Mouse (Mus musculus): ENCODE measurements around the gene Atp4b. TPM values are rescaled to one million over a fixed set of nuclear protein-coding genes. Genes with fewer than 3 reads are reported as not detected.
A peak's percentile ranks its signal among the peaks of the same experiment; 100 is the strongest.

The Atp4b gene
- total RNA-seq (2021) = not detected

DNA sequence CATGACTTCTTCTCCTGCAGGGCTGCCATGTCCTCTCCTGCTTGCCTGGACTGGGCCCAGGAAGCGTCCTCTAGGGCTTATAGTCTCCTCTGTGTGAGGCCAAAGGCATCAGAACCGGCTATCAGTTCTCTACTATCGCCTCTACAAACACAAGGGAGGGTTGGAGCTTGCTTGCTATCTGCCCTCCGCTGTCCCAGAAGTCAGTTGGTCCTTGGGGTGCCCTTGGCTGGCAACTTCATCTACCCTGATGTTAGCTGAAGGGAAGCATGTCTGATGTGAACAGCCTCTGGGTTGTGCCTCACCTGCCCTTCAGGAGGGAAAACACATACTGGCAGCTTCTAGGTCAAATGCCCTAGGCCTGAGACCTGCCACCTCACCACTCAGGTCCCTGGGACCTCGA lies at the start of gene Atp4b:
TSS of gene Atp4b (minus strand) at position 101 of the 400 bp plus-strand sequence.
- DNase-seq = no peak

DNA sequence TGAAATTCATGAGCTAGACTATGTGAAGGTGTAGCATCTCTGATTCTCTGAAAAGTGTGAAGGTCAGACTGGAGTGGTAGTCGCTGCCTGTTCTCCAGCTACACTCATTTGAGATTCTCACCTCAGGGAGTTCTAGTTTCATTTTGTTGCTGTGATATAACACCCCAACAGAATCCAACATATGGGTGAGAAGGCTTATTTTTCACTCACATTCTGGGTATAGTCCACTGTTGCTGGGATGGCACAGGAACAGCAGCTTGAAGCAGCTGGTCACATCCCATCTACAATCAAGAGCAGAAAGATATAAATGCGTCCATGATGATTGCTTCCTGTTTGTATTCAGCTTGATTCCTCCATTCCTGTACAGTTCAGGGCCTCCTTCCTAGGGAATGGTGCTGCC lies 45.5 kb upstream of the Atp4b start:
- DNase-seq = no peak

DNA sequence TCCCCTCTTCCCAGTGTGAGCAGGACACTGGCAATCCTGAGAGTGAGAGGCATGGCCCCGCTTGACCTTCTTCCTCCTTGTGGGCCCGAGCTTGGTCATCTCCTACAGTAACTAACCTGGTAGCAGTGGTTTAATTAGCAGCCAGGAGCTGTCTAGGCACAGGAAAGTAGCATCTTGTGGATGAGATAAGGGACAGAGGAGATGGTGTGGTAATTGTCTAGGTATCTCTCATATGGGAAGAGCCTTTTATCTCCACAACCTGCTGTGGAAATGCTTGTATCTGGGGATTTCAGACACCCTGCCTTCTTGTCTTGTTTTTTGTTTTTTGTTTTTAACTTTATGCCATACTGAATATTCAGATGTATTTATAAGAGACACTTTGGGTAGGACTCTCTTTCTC lies 40.9 kb upstream of the Atp4b start:
- no peak for DNase-seq

DNA sequence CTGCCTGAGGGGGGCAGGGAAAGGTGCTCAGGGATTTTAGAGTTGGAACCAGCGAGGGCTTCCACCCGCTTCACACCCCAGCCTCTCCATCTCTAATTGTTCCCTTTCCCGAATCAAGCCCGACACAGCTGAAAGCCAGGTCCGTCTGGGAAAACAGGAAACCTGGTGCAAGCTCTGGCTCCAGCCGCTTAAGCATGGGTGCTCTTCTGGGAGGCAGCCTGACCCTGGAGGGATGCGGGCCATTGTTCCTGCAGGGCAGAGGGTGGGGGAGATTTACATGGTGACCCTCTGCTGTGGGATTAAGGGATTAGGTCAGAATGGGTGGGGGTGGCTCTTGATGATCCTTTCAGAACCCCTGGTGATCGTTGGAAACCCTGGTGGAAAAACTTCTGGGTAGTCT lies 39.4 kb upstream of the Atp4b start:
- peak; percentile 36 for DNase-seq

DNA sequence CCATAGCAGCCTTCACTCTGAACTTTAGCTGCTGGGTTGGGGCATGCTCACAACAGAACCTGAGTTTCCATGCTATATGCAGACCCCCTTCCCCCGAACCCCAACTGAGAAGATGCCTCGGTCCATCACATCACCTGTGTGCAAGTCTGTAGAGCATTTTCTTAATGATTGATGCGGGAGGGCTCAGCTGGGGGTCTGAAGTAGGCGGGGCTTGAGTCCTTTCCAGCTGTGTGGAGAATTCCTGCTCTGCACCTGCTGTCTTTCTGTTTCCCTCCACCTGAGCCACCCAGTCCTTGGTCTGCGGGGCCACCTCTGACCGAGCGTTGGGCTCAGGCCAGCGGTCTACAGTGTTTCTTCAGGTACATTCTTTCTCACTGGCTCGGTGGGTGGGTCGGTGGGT lies 38.3 kb upstream of the Atp4b start, which contains the start of gene Tmem255b:
TSS of gene Tmem255b (plus strand) at position 301 of the 400 bp plus-strand sequence.
- DNase-seq = no peak

DNA sequence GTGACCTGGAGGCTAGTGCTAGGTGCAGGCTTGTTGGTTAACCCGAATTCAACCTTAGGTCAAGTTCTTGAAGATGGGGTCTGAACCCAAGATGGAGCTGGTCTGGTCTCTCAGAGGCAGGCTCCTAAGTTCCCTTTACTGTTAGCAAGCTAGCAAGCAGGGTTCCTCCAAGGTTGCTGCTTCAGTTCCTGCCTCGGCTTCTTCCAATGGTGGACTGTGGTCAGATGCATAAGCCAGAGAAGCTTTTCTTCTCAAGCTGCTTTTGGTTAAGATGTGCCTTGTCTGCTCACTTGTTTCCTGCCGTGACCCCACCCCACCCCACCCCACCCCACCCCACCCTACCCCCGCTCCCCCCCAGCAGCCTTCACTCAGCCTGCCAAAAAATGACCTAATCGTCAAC lies 36.5 kb upstream of the Atp4b start:
- DNase-seq = no peak

DNA sequence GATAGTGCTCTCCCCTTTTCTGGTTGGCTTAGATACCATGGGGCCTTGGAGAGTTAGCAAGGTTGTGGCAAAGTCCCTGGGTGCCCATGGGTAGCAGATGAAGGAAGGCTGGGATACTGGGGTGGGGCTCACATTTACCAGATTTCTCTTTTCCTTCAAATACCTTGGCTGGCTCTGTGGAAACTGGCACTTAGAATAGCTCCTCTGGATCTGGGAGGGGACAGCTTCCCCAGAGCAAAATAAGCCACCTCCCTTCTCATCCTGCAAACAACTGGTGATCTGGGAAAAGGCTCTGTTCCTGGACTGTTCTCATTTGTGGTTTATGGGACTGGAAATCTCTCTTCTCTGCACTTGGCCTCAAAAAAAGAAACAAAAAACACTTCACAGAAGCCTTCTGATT lies 34.2 kb upstream of the Atp4b start:
- DNase-seq = no peak

DNA sequence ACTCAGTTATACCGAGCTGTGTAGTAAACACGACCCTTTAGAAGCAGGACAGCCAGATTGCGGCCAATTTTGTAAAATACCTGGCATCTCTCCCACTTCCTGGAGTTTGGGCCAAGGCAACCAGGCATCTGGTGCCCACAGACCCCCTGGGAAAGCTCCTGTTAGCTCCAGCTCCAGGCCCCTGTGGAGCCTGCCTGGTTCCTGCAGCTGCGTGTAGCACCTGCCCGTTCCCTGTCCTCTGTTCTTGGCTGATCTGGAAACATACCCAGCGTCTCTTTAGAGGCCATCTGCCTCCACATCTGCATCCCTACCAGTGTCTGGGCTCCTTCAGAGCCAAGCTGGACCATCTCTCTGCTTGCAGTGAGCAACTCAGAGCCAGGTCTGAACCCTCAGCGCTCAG lies 33.8 kb upstream of the Atp4b start:
- no peak for DNase-seq

DNA sequence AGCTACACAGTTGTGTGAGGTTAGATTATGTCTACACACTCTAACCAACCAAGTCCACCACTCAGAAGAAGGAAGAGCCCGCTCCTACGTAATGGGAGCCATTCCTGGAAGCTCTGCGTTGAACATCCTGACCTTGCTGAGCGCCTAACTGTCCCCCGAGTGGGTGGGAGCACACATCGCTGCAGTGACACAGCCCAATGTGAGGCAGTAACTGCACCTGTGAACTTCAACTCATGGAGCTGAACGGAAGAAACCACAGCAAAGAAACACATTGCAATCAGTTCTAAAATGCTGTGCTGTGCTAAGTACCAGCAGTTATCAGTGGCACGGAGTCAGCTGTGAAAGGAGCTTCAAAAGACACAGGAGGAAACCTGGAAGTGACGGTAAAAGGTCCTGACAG lies 31.5 kb upstream of the Atp4b start:
- no peak for DNase-seq

DNA sequence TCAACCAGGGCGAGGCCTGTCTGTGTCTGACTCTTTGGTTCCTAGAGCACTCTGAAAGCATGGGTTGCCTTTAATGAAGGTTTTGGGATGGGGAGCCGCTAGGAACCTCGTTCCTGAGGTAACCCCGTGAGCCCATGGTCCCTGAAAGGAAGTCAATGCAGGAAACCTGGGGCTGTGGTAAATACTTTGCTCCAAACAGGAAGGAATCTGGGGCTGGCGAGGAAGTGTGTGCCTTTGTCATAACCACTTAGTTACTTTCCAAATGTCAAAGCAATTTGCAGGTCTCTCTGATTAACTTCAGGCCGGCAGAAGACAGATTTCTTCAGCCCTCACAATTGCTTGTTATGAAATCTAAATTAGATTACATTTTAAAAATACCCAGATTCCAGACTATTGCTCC lies 30.7 kb upstream of the Atp4b start:
- peak; percentile 21 for DNase-seq

DNA sequence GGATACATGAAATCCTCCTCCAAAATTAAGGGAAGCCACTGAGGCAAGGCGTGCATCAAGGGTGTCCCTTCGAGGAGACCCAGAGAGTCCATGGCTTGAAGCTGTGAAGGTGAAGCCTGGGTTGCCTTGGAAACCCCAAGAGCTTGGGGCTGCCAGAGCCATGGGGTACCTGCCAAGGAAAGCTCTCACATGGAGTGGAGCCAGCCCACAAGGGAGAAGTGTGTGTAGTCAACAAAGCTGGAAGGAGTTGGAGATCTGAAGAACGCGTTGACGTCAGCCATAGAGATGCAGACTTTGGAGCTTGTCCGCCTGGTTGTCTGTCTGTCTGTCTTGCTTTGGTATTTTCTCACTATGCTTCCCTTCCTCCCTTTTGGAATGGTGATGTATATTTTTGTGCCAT lies 24.3 kb upstream of the Atp4b start:
- DNase-seq = no peak

DNA sequence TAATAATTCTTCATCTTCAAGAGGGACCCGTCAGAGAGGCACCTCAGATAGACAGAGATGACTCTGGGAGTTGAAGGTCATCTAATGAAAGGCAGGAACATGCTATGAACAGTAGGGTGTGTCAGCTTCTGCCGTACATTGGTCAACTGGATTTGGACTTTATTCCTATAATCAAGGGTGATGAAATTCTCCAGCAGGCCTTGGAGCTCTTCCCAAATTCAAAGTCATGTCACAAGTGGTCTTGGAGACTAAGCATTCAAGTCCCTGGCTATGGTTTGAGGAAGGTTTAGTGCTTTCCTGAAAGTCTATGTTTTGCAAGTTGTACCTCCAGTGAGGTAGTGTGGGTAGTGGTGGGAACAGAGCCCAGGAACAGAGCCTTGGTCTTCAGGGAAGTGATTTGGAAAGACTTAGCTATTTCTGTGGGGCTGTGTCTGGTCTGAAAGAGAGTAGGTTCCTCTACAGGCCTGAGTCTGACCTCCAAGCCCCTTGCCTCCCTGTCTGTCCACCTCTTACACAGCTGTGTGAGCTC lies 22.6 kb upstream of the Atp4b start:
- no peak for DNase-seq

DNA sequence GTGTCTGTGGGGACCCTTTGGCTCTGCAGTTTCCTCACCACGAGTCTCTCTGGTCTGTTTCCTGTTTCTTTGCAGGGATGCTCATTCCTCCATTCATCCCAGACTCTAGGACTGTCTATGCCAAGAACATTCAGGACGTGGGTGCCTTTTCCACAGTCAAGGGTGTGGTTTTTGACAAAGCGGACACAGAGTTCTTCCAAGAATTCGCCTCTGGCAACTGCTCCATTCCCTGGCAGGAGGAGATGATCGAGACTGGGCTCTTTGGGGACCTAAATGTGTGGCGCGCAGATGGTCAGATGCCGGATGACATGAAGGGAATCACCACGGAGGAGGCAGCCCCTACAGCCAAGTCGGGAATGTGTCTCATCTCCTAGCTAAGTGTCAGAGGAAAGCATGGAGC lies 19.3 kb upstream of the Atp4b start:
- DNase-seq = no peak

DNA sequence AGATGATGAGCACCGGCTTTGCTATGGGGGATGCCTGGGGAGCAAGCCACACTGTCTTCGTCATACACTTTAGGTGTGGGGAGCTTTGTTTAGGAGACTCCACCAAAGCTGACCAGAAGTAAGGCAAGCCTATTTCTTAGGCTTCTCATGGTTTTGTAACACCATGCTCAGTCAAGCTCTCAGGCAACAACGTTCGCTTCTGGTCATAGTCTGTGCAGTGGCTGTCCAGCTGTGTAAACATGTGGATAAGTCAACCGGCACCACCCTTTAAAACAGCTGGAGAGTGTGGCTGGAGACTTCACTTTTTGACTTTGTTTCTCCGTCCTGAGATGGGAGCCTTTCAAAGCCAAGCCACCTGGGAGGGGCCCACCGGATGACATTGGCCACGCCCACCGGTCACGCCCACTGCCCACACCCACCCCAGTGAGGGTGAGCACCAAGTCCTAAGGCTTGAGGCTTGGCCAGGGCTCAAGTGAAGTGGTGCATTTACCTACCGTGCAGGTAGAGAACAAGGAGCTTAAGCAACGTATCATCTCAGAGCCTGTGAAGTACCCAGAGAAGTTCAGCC lies 17.3 kb upstream of the Atp4b start:
- DNase-seq = peak; percentile 30

DNA sequence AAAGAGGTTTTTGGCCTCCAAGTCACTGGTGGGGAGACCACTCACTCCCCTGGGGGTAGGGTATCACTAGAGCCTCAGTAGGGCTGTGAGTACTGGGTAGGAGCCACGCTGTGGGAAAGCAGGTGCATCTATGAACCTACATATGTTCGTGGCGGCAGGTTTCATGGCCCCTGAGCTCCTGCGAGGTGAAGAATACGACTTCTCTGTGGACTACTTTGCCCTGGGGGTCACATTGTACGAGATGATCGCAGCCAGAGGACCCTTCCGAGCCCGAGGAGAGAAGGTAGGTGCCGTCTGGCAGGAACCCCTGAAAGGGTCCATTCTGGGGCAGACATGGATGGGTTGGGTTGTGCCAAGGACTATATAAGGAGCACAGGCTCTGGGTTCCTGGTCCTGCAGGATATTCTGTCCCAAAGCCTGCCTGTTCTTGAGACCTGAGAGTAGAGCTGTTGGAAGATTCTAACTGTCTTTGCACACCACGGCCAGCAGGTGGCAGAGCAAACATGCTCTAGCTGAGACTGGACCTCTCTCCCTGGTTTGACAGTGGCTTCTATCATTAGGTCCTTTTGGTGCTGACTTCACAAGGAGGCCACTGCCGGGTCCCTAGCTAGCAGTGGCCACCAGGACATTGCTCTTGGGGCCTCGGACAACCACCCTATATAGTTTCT lies 16.4 kb upstream of the Atp4b start:
- peak; percentile 73 for DNase-seq

DNA sequence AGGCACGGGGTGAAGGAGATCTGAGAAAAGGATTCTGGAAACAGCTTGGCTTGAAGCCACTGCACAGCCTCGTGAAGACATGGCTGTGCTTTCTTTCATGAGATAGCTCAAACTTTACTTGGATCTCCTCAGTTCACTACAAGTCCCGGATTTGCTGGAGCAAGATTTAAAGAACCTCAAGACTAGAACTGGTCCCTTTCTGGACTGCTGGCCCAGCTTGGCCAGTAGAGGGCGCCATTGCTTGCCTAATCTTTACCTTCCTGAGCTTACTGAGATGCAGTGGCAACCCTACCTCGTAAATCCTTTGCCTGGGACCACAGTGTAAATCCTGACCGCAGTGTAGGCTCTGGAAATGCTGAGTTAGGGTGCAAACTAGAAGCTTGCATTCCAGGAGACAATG lies 15.0 kb upstream of the Atp4b start:
- DNase-seq = peak; percentile 78

DNA sequence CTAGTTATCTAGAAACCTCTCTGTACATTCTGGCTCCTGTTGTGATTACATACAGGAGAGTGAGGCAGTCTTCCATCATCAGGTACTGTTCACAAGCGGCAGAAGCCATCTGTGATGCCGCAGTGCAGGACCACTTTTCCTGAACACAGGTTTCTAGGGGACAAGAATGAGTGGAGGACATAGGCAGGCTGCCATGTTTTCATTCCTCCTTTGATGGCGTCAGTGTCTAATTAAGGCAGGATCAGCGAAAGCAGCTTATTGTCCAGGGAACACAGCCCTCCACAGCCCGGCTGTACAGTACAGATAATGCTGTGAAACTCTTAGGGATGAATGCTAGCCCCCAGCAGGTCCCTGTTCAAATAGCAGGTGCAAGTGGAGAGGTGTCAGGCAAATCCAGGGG lies 9.4 kb upstream of the Atp4b start:
- DNase-seq = no peak

DNA sequence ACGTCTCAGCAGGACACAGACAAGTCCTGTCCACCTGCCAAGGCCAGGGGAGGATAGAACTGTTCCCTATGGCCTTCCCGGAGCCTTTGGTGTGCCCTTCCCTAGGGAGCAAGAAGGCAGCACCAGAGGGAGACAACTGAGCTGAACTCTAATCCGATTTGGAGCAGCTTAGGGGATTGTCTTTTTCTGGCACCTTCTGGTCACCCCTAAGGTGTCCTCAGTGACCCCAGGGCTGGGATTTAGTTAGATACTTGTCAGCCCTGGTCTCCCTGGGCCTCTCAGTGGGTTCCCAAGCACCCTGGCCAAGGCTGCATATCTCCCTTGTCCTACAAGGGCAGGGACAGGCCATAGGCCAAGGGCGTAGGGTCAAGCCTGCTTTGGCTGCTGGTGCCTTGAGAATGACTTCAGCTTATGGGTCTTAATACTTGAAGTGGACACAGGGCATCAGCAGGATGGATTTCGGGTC lies 8.1 kb upstream of the Atp4b start, which contains the start of gene Grk1:
TSS of gene Grk1 (plus strand) at position 416 of the 466 bp plus-strand sequence.
- no peak for DNase-seq

DNA sequence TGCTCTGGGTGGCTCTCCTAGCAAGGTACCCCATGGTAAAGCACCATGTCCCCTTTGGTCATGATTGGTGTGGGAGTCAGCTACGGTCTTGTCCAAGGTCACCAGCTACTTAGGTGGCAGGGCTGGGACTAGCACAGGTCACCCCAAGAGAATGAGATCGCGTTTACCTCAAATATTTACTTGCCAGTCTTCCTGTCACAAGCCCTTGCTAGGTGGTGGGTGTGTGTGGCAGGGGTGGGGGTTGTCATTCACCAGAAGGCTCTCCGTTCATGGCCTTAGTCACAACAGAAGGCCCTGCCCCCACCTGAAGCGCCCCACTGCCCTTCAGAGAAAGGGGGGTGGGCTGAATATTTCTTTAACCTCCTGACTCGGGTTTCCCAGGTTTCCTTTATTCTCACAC lies 6.9 kb upstream of the Atp4b start:
- DNase-seq = no peak

DNA sequence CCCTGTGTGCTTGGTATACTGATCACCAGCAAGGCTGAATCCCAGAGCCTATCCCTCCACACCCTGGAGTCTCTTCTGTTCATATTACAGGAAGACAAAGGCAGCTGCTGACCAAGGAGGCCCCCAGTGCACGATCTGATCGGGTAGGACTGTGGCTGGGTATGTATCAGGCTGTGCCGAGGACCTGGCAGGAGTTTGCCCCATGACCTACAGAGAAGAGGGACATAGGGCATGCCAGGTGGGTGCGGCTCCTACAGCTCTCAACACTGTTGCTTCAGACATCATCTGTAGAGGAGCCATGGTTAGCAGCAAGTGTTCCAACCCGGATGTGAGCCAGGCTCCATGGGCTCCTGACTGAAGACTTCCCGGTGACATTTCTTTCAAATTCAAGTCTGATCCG lies 2.8 kb downstream of the Atp4b start:
- no peak for DNase-seq

DNA sequence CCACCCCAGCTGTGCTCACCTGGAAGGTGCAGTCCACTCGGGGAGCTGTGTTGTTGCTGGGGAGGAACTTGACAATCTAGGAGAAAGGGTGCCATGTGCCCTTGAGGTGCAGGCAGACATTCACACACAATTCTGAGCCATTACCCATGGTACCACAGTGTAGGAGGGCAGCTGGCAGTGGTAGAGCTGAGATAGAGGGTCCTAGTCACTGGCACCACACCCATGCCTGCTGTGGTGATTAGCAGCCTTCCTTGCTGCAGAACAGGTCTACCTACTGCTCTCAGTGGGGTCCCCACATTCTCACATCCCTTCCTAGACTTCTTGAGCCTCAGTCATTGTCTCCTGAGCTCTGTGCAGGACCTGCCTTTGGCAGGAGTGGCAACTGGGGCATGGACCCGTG lies 7.9 kb downstream of the Atp4b start:
- no peak for DNase-seq

DNA sequence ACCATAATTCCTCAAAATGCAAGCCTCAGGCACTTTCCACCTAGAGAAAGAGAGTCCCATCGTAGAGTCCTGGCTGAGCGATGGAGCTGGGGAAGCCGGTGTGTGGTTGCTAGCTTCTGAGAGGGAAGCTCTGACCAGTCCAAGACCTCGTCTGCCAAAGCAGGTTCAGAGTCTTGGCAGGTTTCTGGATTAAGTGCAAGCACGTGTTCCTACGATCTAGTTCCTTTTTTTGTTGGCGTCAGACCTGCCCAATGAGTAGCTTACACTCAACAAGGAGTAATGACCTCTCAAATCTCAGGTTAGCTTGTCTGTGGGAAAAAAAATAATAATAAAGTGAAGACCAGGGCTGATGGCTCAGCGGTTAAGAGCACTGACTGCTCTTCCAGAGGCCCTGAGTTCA lies 8.9 kb downstream of the Atp4b start:
- DNase-seq = no peak

DNA sequence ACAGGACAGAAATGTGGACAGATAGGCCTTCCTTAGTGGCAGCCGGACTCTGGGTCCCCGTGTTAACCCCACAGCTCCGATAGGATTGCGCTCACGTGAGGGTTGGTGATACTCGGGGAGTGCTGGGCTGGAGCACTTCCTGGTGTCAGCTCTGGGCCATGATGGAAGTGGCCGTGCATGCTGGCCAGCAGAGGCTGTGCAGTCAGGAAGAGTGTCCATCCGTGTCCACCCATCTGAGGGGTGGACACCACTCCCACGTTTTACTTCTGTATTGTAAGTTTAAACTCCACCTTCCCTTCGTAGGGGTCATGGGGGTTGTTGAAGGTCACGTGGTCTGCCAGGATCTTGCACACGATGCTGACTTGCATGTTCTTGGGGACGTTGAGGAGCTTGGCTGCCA lies 10.3 kb downstream of the Atp4b start:
- no peak for DNase-seq

DNA sequence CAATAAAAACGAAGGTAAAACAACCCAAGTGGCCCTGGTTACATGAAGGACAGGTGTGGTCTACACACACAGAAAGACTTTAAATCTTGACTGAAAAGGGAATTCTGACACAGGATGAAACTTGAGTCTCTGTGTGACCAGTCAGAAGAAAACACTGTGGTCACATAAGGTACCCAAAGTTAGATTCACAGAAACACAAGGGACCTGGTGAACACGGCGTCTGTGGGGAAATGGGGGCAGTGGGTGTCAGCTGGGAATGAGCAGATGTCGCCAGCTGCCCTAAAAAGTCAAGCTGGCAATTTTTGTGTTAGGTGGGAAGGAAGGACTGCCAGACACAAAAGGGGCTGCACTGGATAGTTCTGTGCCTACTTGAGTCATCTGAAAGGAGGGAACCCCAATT lies 13.6 kb downstream of the Atp4b start:
- DNase-seq = no peak
